Mouse (Mus musculus): ENCODE results near the gene Pld6.

DNA sequence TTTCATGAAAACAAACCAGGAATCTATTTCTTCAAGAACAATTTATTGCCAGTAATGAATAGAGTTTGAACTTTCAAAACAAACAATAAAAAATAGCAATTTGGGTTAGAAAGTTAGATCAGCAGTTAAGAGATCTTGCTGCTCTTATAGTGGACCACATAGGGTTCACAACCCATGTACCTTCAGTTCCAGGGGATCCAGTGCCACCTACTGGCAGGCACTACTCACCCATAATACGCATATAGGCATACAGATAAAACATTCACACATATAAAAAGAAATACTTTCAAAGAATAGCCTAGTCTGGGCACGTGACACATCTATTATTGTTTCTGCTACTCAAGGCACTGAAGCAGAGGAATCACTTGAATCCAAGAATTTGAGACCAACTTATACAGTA is 40.8 kb downstream of the Pld6 start:
- TF ChIP-seq CTCF (IDR thresholded peaks at IDR 0.05) (peak; percentile 90), EP300 (IDR thresholded peaks at IDR 0.05) (no peak)
